Mouse (Mus musculus) myocyte (in vitro differentiated cells): ENCODE measurements around the gene Bmpr1b. TPM values are rescaled to one million over a fixed set of nuclear protein-coding genes. Genes with fewer than 3 reads are reported as not detected.

ENCODE experiments used
- H3K27me3 ChIP-seq: one replicate; pipeline ENCODE4 v1.6.1; 2011; ENCODE audit not compliant: control insufficient read depth, insufficient read depth, insufficient read length
- H3K36me3 ChIP-seq: one replicate; pipeline ENCODE4 v1.6.1; 2011; ENCODE audit not compliant: control insufficient read depth, insufficient read depth
- H3K4me2 ChIP-seq: one replicate; pipeline ENCODE4 v1.6.1; 2011; ENCODE audit warnings: low read depth, control low read depth
- H3K4me3 ChIP-seq: one replicate; pipeline ENCODE4 v1.5.1; 2011; ENCODE audit warnings: mild to moderate bottlenecking, control low read depth, moderate library complexity
- H3K79me2 ChIP-seq: one replicate; pipeline ENCODE4 v1.6.1; 2011; ENCODE audit not compliant: control insufficient read depth, insufficient read depth
- H3ac ChIP-seq: one replicate; pipeline ENCODE4 v1.6.1; 2011; ENCODE audit not compliant: control insufficient read depth, insufficient read length
- CEBPB ChIP-seq: IDR thresholded peaks from 2 replicates; pipeline ENCODE4 v1.6.1; 2011; ENCODE audit warnings: mild to moderate bottlenecking, moderate library complexity; ENCODE audit not compliant: poor library complexity, insufficient read depth, severe bottlenecking
- E2F4 ChIP-seq: IDR thresholded peaks from one replicate; pipeline ENCODE4 v1.6.1; 2011; ENCODE audit warnings: mild to moderate bottlenecking, control low read depth, moderate library complexity; ENCODE audit not compliant: insufficient read depth
- MAX ChIP-seq: IDR thresholded peaks from one replicate; pipeline ENCODE4 v1.6.1; 2011; ENCODE audit warnings: low read depth, mild to moderate bottlenecking, control low read depth
- MYOD1 ChIP-seq, 3 experiments: IDR thresholded peaks; one replicate each; pipeline ENCODE4 v1.6.1; 2011; ENCODE audit warnings: control low read depth in 2 of 3, low read depth in 2 of 3, mild to moderate bottlenecking in 2 of 3, moderate library complexity in 1 of 3; ENCODE audit not compliant: insufficient read length in 2 of 3, control insufficient read depth in 1 of 3
- MYOG ChIP-seq, 3 experiments: IDR thresholded peaks; one replicate each; pipeline ENCODE4 v1.6.1; 2011; ENCODE audit warnings: control low read depth in 2 of 3, low read depth in 2 of 3, mild to moderate bottlenecking in 2 of 3; ENCODE audit not compliant: insufficient read length in 2 of 3, control insufficient read depth in 1 of 3, insufficient read depth in 1 of 3
- POLR2A ChIP-seq: IDR thresholded peaks from one replicate; pipeline ENCODE4 v1.6.1; 2011; ENCODE audit warnings: low read depth, mild to moderate bottlenecking, control low read depth, moderate library complexity; ENCODE audit not compliant: insufficient read length
- POLR2AphosphoS2 ChIP-seq: IDR thresholded peaks from one replicate; pipeline ENCODE4 v1.6.1; 2011; ENCODE audit warnings: low read depth, control low read depth; ENCODE audit not compliant: insufficient read length
- REST ChIP-seq: IDR thresholded peaks from one replicate; pipeline ENCODE4 v1.6.1; 2011; ENCODE audit warnings: mild to moderate bottlenecking, control low read depth, moderate library complexity; ENCODE audit not compliant: insufficient read depth, insufficient read length
- SRF ChIP-seq: IDR thresholded peaks from one replicate; pipeline ENCODE4 v1.6.1; 2011; ENCODE audit warnings: low read depth; ENCODE audit not compliant: control insufficient read depth, insufficient read length
- TCF12 ChIP-seq: IDR thresholded peaks from one replicate; pipeline ENCODE4 v1.6.1; 2011; ENCODE audit warnings: mild to moderate bottlenecking, control low read depth; ENCODE audit not compliant: poor library complexity, insufficient read depth, severe bottlenecking
- TCF3 ChIP-seq: IDR thresholded peaks from one replicate; pipeline ENCODE4 v1.6.1; 2011; ENCODE audit warnings: low read depth, control low read depth; ENCODE audit not compliant: insufficient read length
- USF1 ChIP-seq: IDR thresholded peaks from one replicate; pipeline ENCODE4 v1.6.1; 2011; ENCODE audit warnings: low read depth, mild to moderate bottlenecking, control low read depth, moderate library complexity
- polyA plus RNA-seq: library from polyadenylated mRNA; unstranded; fragments of >200 nt; fragmentation: generic; extraction: Trizol; gene quantifications from one replicate; pipeline ENCODE4 v1.2.1, GENCODE M21; 2012; ENCODE audit warnings: missing spikeins

Gene Bmpr1b
- polyA plus RNA-seq, 1 experiment: 0.34 TPM

GRCm38 (mm10) chr3:142019716-142020115 is 149.5 kb downstream of the Bmpr1b start:
- Histone ChIP-seq H3K4me3 (no peak overlapping the region), H3ac (no peak overlapping the region), H3K36me3 (no peaks in the 10 kb centered on the region), H3K79me2 (no peaks in the 10 kb centered on the region), H3K27me3 (no peaks in the 10 kb centered on the region), H3K4me2 (no peak overlapping the region)
- TF ChIP-seq CEBPB (no peak), POLR2AphosphoS2 (no peak), SRF (no peak), E2F4 (no peak), USF1 (no peak), MYOD1 (IDR thresholded peaks at IDR 0.05; ENCODE audit: control insufficient read depth in 1 of 3, insufficient read length in 2 of 3, low read depth in 2 of 3) (no peak), TCF3 (no peak), TCF12 (no peak), MYOG (IDR thresholded peaks at IDR 0.05; ENCODE audit: control insufficient read depth in 1 of 3, insufficient read depth in 1 of 3, insufficient read length in 2 of 3, low read depth in 2 of 3) (no peak), MAX (no peak), POLR2A (no peak), REST (no peak)

- Histone ChIP-seq H3K27me3 (no peaks in the 10 kb centered on the region), H3K36me3 (no peaks in the 10 kb centered on the region), H3K4me3 (no peak overlapping the region), H3ac (no peak overlapping the region), H3K79me2 (no peaks in the 10 kb centered on the region), H3K4me2 (no peak overlapping the region)
- TF ChIP-seq MYOD1 (IDR thresholded peaks at IDR 0.05; ENCODE audit: control insufficient read depth in 1 of 3, insufficient read length in 2 of 3, low read depth in 2 of 3) (no peak), POLR2AphosphoS2 (no peak), TCF3 (no peak), POLR2A (no peak), MYOG (IDR thresholded peaks at IDR 0.05; ENCODE audit: control insufficient read depth in 1 of 3, insufficient read depth in 1 of 3, insufficient read length in 2 of 3, low read depth in 2 of 3) (no peak), E2F4 (no peak), SRF (no peak), TCF12 (no peak), MAX (no peak), USF1 (no peak), CEBPB (no peak), REST (no peak)
Measured at GRCm38 (mm10) chr3:141984548-141984947, 184.7 kb downstream of the Bmpr1b start.

DNA sequence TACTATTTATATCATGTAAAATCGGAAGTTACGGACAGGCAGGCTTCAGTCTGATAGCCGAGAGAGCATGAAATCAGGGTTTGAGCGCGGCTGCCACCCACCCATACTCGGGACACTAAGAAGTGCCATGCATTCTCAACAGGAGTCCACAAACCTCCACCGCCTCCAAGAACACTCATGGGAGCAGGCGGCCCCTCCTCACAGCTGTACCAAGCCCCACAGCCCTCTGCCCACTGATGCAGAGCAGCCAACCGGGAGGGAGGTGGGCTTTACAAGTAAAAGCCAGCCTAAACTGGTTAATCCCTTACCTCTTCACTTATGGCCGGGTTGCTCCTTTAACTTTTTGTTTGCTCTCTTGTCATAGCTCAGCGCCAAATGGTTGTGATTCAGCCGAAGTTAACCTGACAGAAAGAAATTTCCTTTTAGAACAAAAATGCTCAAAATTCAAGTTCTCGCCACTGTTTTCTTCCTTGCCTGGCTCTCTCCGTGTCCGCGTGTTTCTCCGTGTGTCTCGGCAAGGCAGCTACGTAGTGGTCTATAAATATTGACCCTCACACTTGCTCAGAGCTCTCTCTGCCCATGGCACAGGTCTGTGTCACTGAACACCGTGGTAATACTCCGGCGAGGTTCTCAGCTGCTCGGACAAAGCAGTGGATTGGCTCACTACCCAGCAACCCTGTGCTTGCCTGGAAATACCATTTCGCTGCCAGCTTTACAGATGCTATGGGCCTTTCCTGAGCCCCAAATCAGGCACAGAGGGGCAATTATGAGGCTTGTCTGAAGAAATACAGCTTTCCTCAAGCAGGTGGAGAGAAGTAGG is 187.4 kb downstream of the Bmpr1b start:
- H3K79me2 ChIP-seq: no peaks in the 10 kb centered on the region
- H3K4me3 ChIP-seq: peak overlapping the region; percentile 6
- H3K4me2 ChIP-seq: peak overlapping the region; percentile 53
- no peak for TF ChIP-seq CEBPB
- no peak for TF ChIP-seq SRF
- TF ChIP-seq MYOD1 (IDR thresholded peaks at IDR 0.05; ENCODE audit: control insufficient read depth in 1 of 3, insufficient read length in 2 of 3, low read depth in 2 of 3): no peak
- TF ChIP-seq MYOG (IDR thresholded peaks at IDR 0.05; ENCODE audit: control insufficient read depth in 1 of 3, insufficient read depth in 1 of 3, insufficient read length in 2 of 3, low read depth in 2 of 3): no peak
- TF ChIP-seq POLR2AphosphoS2: no peak
- TF ChIP-seq REST: no peak
- no peak for TF ChIP-seq USF1
- TF ChIP-seq POLR2A: no peak
- no peak for TF ChIP-seq E2F4
- no peaks in the 10 kb centered on the region for H3K36me3 ChIP-seq
- H3ac ChIP-seq: no peak overlapping the region
- H3K27me3 ChIP-seq: no peaks in the 10 kb centered on the region

DNA sequence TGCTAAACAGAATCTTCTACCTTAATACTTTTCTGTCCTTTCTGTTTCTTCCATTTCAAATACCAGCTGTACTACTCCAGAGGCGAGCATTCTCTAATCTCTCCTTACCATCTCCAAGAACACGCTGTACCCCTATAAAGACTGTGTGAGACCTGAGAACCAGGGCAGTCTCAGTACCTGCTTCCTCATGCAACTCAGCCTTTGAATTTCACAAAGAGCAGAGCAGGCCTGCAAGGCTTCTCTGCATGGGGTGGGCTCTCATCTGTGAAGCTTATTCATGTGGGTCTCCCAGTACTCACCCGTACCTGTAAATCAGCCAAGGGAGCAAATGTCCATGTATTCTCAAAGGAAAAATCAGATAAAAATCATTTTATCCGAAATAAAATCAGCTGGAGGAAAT is 203.0 kb downstream of the Bmpr1b start:
- Histone ChIP-seq H3ac (no peak overlapping the region), H3K4me3 (no peak overlapping the region), H3K36me3 (no peaks in the 10 kb centered on the region), H3K79me2 (no peaks in the 10 kb centered on the region), H3K27me3 (no peaks in the 10 kb centered on the region), H3K4me2 (no peak overlapping the region)
- no peak for TF ChIP-seq USF1

DNA sequence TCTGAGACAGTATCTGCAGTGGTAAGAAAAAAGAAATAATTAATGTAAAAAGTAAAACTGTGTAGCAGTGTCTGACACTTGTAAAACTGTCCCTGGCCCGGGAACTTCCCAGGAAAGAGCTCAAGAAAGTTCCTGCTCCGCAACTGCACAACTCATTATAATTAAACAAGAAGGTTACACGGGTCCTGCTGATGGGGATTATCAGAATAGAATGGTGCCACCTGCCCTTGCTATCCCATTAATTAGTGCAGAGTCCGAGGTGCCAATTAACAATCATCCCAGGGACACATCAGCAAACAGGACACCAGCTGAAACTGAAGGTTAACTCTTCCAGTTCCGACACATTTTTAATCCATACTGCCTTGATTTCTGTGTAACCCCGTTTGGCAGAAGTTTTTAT is 216.3 kb downstream of the Bmpr1b start:
- TF ChIP-seq MYOG (IDR thresholded peaks at IDR 0.05; ENCODE audit: control insufficient read depth in 1 of 3, insufficient read depth in 1 of 3, insufficient read length in 2 of 3, low read depth in 2 of 3) (no peak), MAX (no peak), TCF12 (no peak), SRF (no peak), TCF3 (no peak), REST (no peak), POLR2A (no peak), E2F4 (no peak), USF1 (no peak), CEBPB (no peak), MYOD1 (IDR thresholded peaks at IDR 0.05; ENCODE audit: control insufficient read depth in 1 of 3, insufficient read length in 2 of 3, low read depth in 2 of 3) (no peak)
- Histone ChIP-seq H3K79me2 (no peaks in the 10 kb centered on the region), H3K4me2 (no peak overlapping the region), H3K27me3 (no peaks in the 10 kb centered on the region), H3ac (no peak overlapping the region), H3K36me3 (no peaks in the 10 kb centered on the region), H3K4me3 (no peak overlapping the region)
